Mouse (Mus musculus) spleen, adult 2 months (tissue): Measurements from ENCODE around the gene Mnt. TPM values are rescaled to one million over a fixed set of nuclear protein-coding genes. Genes with fewer than 3 reads are reported as not detected.

Source experiments
- DNase-seq, 2 experiments: peaks; one replicate each; pipeline versions ENCODE4 v3.0.0 to v3.0.0-alpha.2; 2012 to 2021; ENCODE audit warnings: low spot score in 2 of 2, low read depth in 1 of 2
- H3K27ac ChIP-seq: fragments of 200-500 bp; 2 replicates; pipeline ENCODE4 v1.5.1; 2012; ENCODE audit warnings: low read length, inconsistent platforms; ENCODE audit not compliant: insufficient read depth
- H3K27me3 ChIP-seq: fragments of 200-500 bp; 2 replicates; pipeline ENCODE4 v1.6.1; 2012; ENCODE audit warnings: mild to moderate bottlenecking, moderate library complexity, low read length, inconsistent platforms; ENCODE audit not compliant: control insufficient read depth, insufficient read depth
- H3K36me3 ChIP-seq: fragments of 200-500 bp; 2 replicates; pipeline ENCODE4 v1.6.1; 2012; ENCODE audit warnings: mild to moderate bottlenecking, low read length, inconsistent platforms; ENCODE audit not compliant: control insufficient read depth, insufficient read depth
- H3K4me1 ChIP-seq: fragments of 200-500 bp; 2 replicates; pipeline ENCODE4 v1.6.1; 2011; ENCODE audit warnings: inconsistent platforms; ENCODE audit not compliant: control insufficient read depth, insufficient read depth, insufficient read length
- H3K4me3 ChIP-seq: fragments of 200-500 bp; 2 replicates; pipeline ENCODE4 v1.5.1; 2011; ENCODE audit warnings: mild to moderate bottlenecking, inconsistent platforms; ENCODE audit not compliant: insufficient read depth, insufficient read length; ENCODE audit errors: extremely low read depth
- CTCF ChIP-seq: fragments of 200-500 bp; IDR thresholded peaks from 2 replicates; pipeline ENCODE4 v1.5.1; 2011; ENCODE audit warnings: mild to moderate bottlenecking, inconsistent platforms; ENCODE audit not compliant: insufficient read depth, insufficient read length, insufficient replicate concordance; ENCODE audit errors: extremely low read depth
- POLR2A ChIP-seq: fragments of 200-500 bp; IDR thresholded peaks from 2 replicates; pipeline ENCODE4 v1.6.1; 2011; ENCODE audit warnings: low read depth, low read length, inconsistent platforms
- WGBS: fragments of 180-500 bp; shearing (Covaris S2); methylation state at CpG from one replicate; pipeline ENCODE4 v1.1.7; 2018; 5-methylcytosine and 5-hydroxymethylcytosine counted together
- polyA plus RNA-seq: library from polyadenylated mRNA; depleted of rRNA; stranded (reverse); fragments of >200 nt; gene quantifications from 2 replicates; pipeline ENCODE4 v1.2.3, GENCODE M21; 2012

Mnt gene
- polyA plus RNA-seq, 1 experiment: 25.2 TPM

DNA sequence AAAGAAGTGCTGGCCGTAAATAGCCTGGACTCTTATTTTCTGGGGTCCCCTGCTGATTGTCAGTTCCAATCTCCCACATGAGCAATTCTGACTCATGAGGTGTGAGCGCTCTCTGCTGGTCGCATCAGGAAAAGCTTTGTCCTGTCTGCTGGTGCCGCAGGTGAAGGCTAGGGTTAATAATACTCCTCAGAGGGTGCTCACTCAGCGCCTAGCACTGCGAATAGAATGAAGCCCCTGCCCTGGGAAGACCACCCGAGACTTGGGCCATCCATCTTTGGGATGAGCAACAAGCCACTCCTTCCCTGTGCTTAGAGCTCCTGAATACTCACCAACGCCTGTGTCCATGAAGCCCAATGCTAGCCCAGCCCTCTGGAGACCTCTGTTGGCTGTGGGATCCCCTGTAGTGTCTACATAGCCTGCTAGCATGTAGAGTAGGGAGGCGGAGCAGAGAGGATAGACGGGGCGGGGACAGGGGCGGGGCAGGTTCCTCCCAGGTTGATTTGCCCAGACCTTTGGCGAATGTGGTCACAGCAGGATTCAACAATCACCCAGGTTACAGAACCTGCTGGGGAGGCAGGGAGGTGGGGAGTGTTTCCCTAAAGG lies 17.3 kb downstream of the Mnt start:
- peak; percentile 49 to 75 for DNase-seq
- peaks cover 17% of the 10 kb centered on the region for H3K36me3 ChIP-seq
- no peak overlapping the region for H3K4me3 ChIP-seq
- no peaks in the 10 kb centered on the region for H3K27me3 ChIP-seq
- peaks cover under 1% of the 10 kb centered on the region; the same call in 1 of the 2 replicates for H3K4me1 ChIP-seq
- peak; percentile 89; the same call in 1 of the 2 replicates for TF ChIP-seq CTCF
- no peak for TF ChIP-seq POLR2A
- WGBS: 17% methylated on average over 13 of the region's 13 CpGs
- no peak overlapping the region for H3K27ac ChIP-seq

DNA sequence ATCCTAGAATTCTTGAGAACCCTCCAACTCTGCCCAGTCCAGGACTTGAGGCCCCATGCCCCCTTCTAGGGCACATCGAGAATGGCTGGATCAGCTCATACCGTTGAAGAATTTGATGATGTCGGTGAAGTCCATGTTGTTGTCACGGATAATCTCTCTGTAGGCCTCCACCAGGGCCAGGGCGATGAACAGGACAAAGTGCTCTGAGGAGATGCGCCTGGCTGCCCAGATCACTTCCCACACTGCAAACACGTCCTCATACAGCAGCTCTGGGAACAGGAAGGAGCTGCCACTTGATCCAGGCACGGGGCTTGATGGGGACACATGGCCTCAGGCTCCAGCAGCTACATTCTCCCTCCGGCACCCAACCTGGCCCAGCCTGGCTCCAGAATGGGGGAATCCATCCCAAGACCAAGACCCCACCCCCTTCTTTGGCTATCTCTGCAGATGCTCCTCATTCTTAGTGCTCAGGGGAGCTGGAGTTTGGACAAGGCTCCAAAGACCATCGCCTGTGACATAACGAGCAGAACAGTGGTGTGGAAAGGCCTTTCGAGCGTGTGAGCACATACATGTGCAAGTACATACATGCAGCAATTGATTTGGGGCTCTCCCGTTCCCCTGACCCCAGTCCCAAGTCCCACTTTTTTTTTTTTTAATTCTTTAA lies 20.4 kb downstream of the Mnt start:
- DNase-seq: no peak
- Histone ChIP-seq H3K27me3 (no peaks in the 10 kb centered on the region), H3K4me3 (no peak overlapping the region), H3K4me1 (no peaks in the 10 kb centered on the region), H3K27ac (no peak overlapping the region), H3K36me3 (0 out of 2 replicates have a peak, but pooled peaks cover 2% of the 10 kb centered on the region)
- TF ChIP-seq POLR2A (no peak), CTCF (no peak)
- WGBS: 85% methylated on average over 14 of the region's 14 CpGs

DNA sequence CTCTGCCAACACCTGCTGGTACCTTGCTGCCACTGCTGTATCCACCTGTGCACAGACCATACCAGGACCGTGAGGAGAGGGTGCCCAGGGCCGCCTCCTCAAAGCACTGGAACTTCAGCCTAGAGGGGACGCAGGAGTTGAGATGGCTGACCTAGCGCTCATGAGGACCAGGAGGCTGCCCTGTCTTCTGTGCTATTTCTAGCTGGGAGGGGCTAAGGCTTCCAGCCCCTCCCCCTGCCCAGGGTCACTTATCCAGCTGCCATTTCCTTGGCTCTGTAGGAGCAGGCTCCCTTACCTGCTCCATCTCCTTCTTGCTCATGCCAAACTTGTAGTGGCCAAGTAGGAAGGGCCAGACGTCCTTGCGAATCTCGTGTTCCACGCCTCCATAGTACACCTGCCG lies 27.0 kb downstream of the Mnt start:
- WGBS: 91% methylated on average over 9 of the region's 9 CpGs
- H3K4me3 ChIP-seq: no peak overlapping the region

DNA sequence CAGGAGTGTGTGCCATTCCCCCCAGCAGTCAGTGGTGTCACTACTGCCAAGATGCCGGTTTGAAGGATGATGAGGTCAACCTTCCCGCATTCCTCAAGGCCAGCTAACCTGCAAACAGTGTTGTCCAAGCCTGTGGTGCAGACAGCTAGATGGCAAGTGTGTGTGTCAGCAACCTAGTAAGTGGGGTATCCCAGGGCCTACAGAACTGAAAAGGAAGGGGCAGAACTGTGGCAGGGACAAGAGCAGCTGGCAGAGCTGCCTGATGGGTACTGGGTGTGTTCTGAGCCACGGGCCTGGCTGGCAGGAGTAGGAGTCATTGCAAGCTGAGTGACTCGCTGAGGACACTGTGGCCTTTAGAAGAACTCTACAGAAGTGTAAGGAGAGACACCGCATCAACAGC lies 31.4 kb downstream of the Mnt start:
- Histone ChIP-seq H3K36me3 (no peaks in the 10 kb centered on the region), H3K27me3 (no peaks in the 10 kb centered on the region), H3K4me1 (no peaks in the 10 kb centered on the region), H3K27ac (no peak overlapping the region), H3K4me3 (no peak overlapping the region)
- no peak for DNase-seq
- no peak for TF ChIP-seq POLR2A
- WGBS: 90% methylated on average over 5 of the region's 5 CpGs

More for the DNA sequence above, 27.0 kb downstream of the Mnt start:
- Histone ChIP-seq H3K4me1 (no peaks in the 10 kb centered on the region), H3K36me3 (0 out of 2 replicates have a peak, but pooled peaks cover 2% of the 10 kb centered on the region), H3K27ac (no peak overlapping the region), H3K27me3 (no peaks in the 10 kb centered on the region)
- DNase-seq: no peak
- no peak for TF ChIP-seq CTCF
- TF ChIP-seq POLR2A: no peak

DNA sequence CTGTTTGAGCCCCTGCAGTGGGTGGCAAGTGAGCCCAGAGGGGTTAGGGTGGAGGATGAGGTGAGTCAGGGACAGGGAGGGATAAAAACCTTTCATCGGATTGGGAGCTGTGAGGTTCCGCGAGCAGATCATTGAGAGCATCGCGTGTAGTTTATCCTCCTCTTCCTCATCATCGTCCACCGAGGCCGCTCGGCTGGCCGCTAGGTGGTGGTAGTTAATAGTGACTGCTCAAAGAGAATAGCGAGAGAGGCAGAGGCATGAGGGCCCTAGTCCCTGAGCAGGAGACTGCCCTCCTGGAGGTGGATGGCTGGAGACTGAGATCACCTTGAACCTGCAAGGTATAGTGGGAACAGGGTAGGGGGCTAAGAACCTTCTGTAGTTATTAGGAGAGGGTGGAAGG lies 32.8 kb downstream of the Mnt start:
- WGBS: 76% methylated on average over 11 of the region's 11 CpGs
- no peaks in the 10 kb centered on the region for H3K4me1 ChIP-seq
- DNase-seq: no peak

DNA sequence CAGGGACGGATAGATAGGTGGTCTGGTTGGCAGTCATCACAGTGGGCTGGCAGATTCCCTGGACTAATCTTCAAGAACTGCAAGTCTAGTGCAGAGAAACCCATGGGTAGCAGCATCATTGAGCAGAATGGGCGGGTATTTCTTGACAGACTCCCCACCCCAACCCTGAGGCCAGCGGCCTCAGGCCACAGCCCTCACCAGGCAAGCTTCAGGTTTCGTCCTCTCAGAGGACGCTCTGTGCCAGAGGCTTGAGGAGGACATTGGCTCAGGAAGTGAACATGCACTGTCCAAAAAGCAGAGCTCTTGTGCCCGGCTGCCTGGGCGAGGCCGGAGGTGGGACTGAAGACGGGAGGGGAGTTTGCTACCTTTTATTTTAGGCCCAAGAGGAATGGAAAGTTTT lies 33.7 kb downstream of the Mnt start:
- TF ChIP-seq CTCF (no peak), POLR2A (no peak)
- DNase-seq: no peak
- Histone ChIP-seq H3K27ac (no peak overlapping the region), H3K4me1 (no peaks in the 10 kb centered on the region), H3K27me3 (no peaks in the 10 kb centered on the region), H3K36me3 (no peaks in the 10 kb centered on the region), H3K4me3 (no peak overlapping the region)
- WGBS: 93% methylated on average over 9 of the region's 9 CpGs

More for the DNA sequence above, 32.8 kb downstream of the Mnt start:
- Histone ChIP-seq H3K27me3 (no peaks in the 10 kb centered on the region), H3K36me3 (no peaks in the 10 kb centered on the region), H3K27ac (no peak overlapping the region), H3K4me3 (no peak overlapping the region)
- TF ChIP-seq POLR2A: no peak
- no peak for TF ChIP-seq CTCF

DNA sequence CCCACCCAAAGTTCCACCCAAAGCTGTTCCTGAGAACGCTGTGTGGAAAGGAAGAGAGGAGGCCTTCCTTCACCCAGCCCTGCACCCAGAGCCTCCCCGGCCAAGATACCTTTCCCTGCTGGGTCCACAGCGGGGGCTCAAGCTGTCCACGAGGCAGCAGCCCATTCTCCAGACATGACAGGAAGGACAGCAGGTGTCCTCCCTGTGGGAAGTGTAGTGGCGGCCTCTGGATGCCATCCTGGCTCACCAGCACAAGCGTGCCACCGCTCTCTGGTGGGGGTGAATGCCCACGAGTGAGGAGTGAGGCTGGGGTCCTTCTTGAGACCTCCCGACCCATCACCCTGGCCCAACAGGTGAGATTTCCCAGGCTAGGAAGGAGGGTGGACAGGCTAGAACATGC lies 34.5 kb downstream of the Mnt start:
- Histone ChIP-seq H3K36me3 (no peaks in the 10 kb centered on the region), H3K4me3 (no peak overlapping the region), H3K27ac (no peak overlapping the region), H3K4me1 (no peaks in the 10 kb centered on the region), H3K27me3 (no peaks in the 10 kb centered on the region)
- TF ChIP-seq POLR2A (no peak), CTCF (no peak)
- WGBS: 90% methylated on average over 9 of the region's 9 CpGs
- DNase-seq: no peak
